Mouse (Mus musculus): ENCODE data around the gene Rpl3l. TPM values are rescaled to one million over a fixed set of nuclear protein-coding genes. Genes with fewer than 3 reads are reported as not detected.
"Not testable (repeated sequence)": the region's sequence is repeated elsewhere in the genome, so short reads cannot be mapped to it uniquely, and the experiment has no call there.

The Rpl3l gene
- total RNA-seq, 2 experiments from 2014 or later: 0.20 TPM; not detected in 1

- not testable (repeated sequence) for DNase-seq (ENCODE audit: extremely low spot score in 1 of 2, low spot score in 1 of 2)
These were observed 8.7 kb upstream of the Rpl3l start for GRCm38 (mm10) chr17:24718938-24719337.

- DNase-seq (ENCODE audit: extremely low spot score in 1 of 2, low spot score in 1 of 2): peak; percentile 91 to 92
These were observed 8.0 kb upstream of the Rpl3l start for GRCm38 (mm10) chr17:24719494-24720222.

- not testable (repeated sequence) for DNase-seq (ENCODE audit: extremely low spot score in 1 of 2, low spot score in 1 of 2)
These were observed 7.0 kb upstream of the Rpl3l start for GRCm38 (mm10) chr17:24720616-24721015.

GRCm38 (mm10) chr17:24721383-24721955 lies 6.2 kb upstream of the Rpl3l start:
- not testable (repeated sequence) for DNase-seq (ENCODE audit: extremely low spot score in 1 of 2, low spot score in 1 of 2)

GRCm38 (mm10) chr17:24722220-24722924 lies 5.2 kb upstream of the Rpl3l start:
- no peak for DNase-seq (ENCODE audit: extremely low spot score in 1 of 2, low spot score in 1 of 2)

GRCm38 (mm10) chr17:24723122-24723880 lies 4.3 kb upstream of the Rpl3l start:
- no peak for DNase-seq (ENCODE audit: extremely low spot score in 1 of 2, low spot score in 1 of 2)

- no peak for DNase-seq (ENCODE audit: extremely low spot score in 1 of 2, low spot score in 1 of 2)
These were observed 3.8 kb upstream of the Rpl3l start for GRCm38 (mm10) chr17:24723881-24724180.

- DNase-seq (ENCODE audit: extremely low spot score in 1 of 2, low spot score in 1 of 2): peak; percentile 96 to 99
These were observed 3.4 kb upstream of the Rpl3l start, which contains the start of gene Ndufb10 for GRCm38 (mm10) chr17:24724184-24724583. Gene Ndufb10, minus strand, starts transcription at chr17:24724478.

GRCm38 (mm10) chr17:24725637-24726390 lies 1.8 kb upstream of the Rpl3l start:
- DNase-seq (ENCODE audit: extremely low spot score in 1 of 2, low spot score in 1 of 2): no peak

- no peak for DNase-seq (ENCODE audit: extremely low spot score in 1 of 2, low spot score in 1 of 2)
These were observed 564 bp downstream of the Rpl3l start for GRCm38 (mm10) chr17:24728184-24728583.

- no peak for DNase-seq (ENCODE audit: extremely low spot score in 1 of 2, low spot score in 1 of 2)
These were observed 1.4 kb downstream of the Rpl3l start for GRCm38 (mm10) chr17:24729067-24729466.

- no peak for DNase-seq (ENCODE audit: extremely low spot score in 1 of 2, low spot score in 1 of 2)
These were observed 3.2 kb downstream of the Rpl3l start for GRCm38 (mm10) chr17:24730787-24731186.

GRCm38 (mm10) chr17:24732233-24732935 lies 4.8 kb downstream of the Rpl3l start:
- DNase-seq (ENCODE audit: extremely low spot score in 1 of 2, low spot score in 1 of 2): no peak

- DNase-seq (ENCODE audit: extremely low spot score in 1 of 2, low spot score in 1 of 2): no peak
These were observed 5.9 kb downstream of the Rpl3l start for GRCm38 (mm10) chr17:24733434-24734050.

GRCm38 (mm10) chr17:24734513-24734912 lies 6.9 kb downstream of the Rpl3l start:
- no peak for DNase-seq (ENCODE audit: extremely low spot score in 1 of 2, low spot score in 1 of 2)

GRCm38 (mm10) chr17:24735446-24735845 lies 7.8 kb downstream of the Rpl3l start:
- no peak for DNase-seq (ENCODE audit: extremely low spot score in 1 of 2, low spot score in 1 of 2)

- peak; percentile 64 to 74 for DNase-seq (ENCODE audit: extremely low spot score in 1 of 2, low spot score in 1 of 2)
These were observed 8.9 kb downstream of the Rpl3l start, which contains the start of gene Msrb1 for GRCm38 (mm10) chr17:24736330-24737051. Gene Msrb1, plus strand, starts transcription at chr17:24736642.

- DNase-seq (ENCODE audit: extremely low spot score in 1 of 2, low spot score in 1 of 2): no peak
These were observed 9.7 kb downstream of the Rpl3l start for GRCm38 (mm10) chr17:24737135-24737810.

Measured in layer of hippocampus, postnatal 25 days (tissue).